Mouse (Mus musculus) CD4-positive helper T cell, adult 2 months (primary cell): ENCODE measurements around the gene Lrrc30.

ENCODE experiments used
- DNase-seq: peaks from one replicate; pipeline ENCODE4 v3.0.0-alpha.2; 2012; ENCODE audit warnings: low read depth, missing footprints, low spot score

Lrrc30 gene

GRCm38 (mm10) chr17:67583422-67583821, 49.1 kb downstream of the Lrrc30 start:
- no peak for DNase-seq

- no peak for DNase-seq
Measured at GRCm38 (mm10) chr17:67582681-67583356, 49.7 kb downstream of the Lrrc30 start.

GRCm38 (mm10) chr17:67581839-67582238, 50.7 kb downstream of the Lrrc30 start:
- DNase-seq: no peak
